Mouse (Mus musculus) megakaryocyte, embryonic 14.5 days (primary cell): Measurements from ENCODE around the gene Oxnad1.

Source experiments
- FLI1 ChIP-seq: IDR thresholded peaks from 2 replicates; pipeline ENCODE4 v1.6.1; 2012; ENCODE audit warnings: low read length, inconsistent platforms, mixed read lengths
- GATA1 ChIP-seq: IDR thresholded peaks from 3 replicates; pipeline ENCODE4 v1.6.1; 2012; ENCODE audit warnings: mixed read lengths, low read length, inconsistent platforms, borderline replicate concordance

DNA sequence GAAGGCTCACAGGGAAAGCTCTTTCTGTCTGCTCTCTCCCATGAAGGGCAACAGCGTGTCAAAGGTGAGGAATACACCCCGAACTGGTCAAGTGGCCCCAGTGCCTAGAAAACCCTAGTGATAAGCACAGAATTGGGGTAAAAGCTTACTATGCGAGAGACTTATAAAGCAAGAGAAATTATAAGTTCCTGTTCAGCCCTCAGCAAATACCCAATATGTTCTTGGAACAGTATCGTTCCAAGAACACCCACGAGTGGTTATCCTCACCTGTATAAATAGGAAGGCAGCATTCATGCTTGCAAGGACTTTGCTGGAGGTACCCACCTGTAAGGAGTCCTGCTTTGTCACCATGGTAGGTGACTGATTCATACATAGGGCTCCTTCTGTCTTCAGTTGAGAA is 56.5 kb downstream of the Oxnad1 start, which contains the start of gene Msmb:
- TF ChIP-seq FLI1 (no peak), GATA1 (no peak)
